Mouse (Mus musculus) hindbrain, embryonic 12.5 days (tissue): Measurements from ENCODE around the gene Ppp1r8. TPM values are rescaled to one million over a fixed set of nuclear protein-coding genes. Genes with fewer than 3 reads are reported as not detected.
A peak's percentile ranks its signal among the peaks of the same experiment; 100 is the strongest.
"Not testable (repeated sequence)": the region's sequence is repeated elsewhere in the genome, so short reads cannot be mapped to it uniquely, and the experiment has no call there.

Source experiments
- ATAC-seq: fragments of 200-750 bp; cut with Nextera tagmentation; 2 replicates; pipeline ENCODE4 v1.8.0; 2017; ENCODE audit warnings: moderate TSS enrichment; ENCODE audit not compliant: low FRiP score
- H3K27ac ChIP-seq: fragments of 300-500 bp; sonication (generic); 2 replicates; pipeline ENCODE4 v1.5.1; 2016; ENCODE audit warnings: mild to moderate bottlenecking
- H3K27me3 ChIP-seq: fragments of 300-500 bp; sonication (generic); 2 replicates; pipeline ENCODE4 v1.6.1; 2016; ENCODE audit warnings: mild to moderate bottlenecking
- H3K36me3 ChIP-seq: fragments of 300-500 bp; sonication (generic); 2 replicates; pipeline ENCODE4 v1.6.1; 2016; ENCODE audit warnings: mild to moderate bottlenecking
- H3K4me1 ChIP-seq: fragments of 300-500 bp; sonication (generic); 2 replicates; pipeline ENCODE4 v1.6.1; 2016
- H3K4me2 ChIP-seq: fragments of 300-500 bp; sonication (generic); replicated peaks from 2 replicates; pipeline ENCODE4 v1.6.1; 2016; ENCODE audit warnings: mild to moderate bottlenecking
- H3K4me3 ChIP-seq: fragments of 300-500 bp; sonication (generic); 2 replicates; pipeline ENCODE4 v1.5.1; 2016; ENCODE audit warnings: mild to moderate bottlenecking
- H3K9ac ChIP-seq: fragments of 300-500 bp; sonication (generic); 2 replicates; pipeline ENCODE4 v1.6.1; 2016; ENCODE audit warnings: mild to moderate bottlenecking, moderate library complexity
- H3K9me3 ChIP-seq: fragments of 300-500 bp; sonication (generic); replicated peaks from 2 replicates; pipeline ENCODE4 v1.6.1; 2016; ENCODE audit warnings: mild to moderate bottlenecking
- WGBS: fragments of 180-500 bp; shearing (Covaris S2); methylation state at CpG from one replicate; pipeline ENCODE4 v1.1.7; 2016; 5-methylcytosine and 5-hydroxymethylcytosine counted together
- polyA plus RNA-seq: library from polyadenylated mRNA; unstranded; fragments of >200 nt; fragmentation: Nextera tagmentation; extraction: Ambion mirVana; gene quantifications from 2 replicates; pipeline ENCODE4 v1.2.1, GENCODE M21; 2016

Gene Ppp1r8
- polyA plus RNA-seq, 1 experiment from 2014 or later: 52.0 TPM

GRCm38 (mm10) chr4:132804331-132804730 is 38.6 kb downstream of the Ppp1r8 start:
- Histone ChIP-seq H3K4me2 (no peak overlapping the region), H3K27me3 (no peaks in the 10 kb centered on the region), H3K9ac (no peak overlapping the region), H3K36me3 (no peaks in the 10 kb centered on the region), H3K4me3 (no peak overlapping the region), H3K4me1 (no peaks in the 10 kb centered on the region), H3K9me3 (no peaks in the 10 kb centered on the region), H3K27ac (no peak overlapping the region)
- 93% methylated on average over 6 of the region's 6 CpGs for WGBS
- ATAC-seq: no peak

DNA sequence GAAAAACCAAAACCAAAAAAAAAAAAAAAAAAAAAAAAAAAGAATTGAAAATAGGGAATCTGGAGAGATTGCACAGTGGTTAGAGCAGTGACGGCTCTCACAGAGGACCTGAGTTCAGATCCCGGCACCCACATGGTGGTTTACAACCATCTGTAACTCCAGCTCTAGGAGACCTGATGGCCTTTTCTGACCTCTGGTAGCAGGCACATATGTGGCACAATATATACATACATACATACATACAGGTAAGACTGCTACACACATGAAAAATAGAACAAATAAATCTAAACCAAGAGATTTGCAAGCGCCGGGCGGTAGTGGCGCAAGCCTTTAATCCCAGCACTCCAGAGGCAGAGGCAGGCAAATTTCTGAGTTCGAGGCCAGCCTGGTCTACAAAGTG is 39.1 kb downstream of the Ppp1r8 start:
- 96% methylated on average over 7 of the region's 7 CpGs for WGBS
- no peak overlapping the region for H3K4me3 ChIP-seq
- no peaks in the 10 kb centered on the region for H3K9me3 ChIP-seq
- H3K36me3 ChIP-seq: no peaks in the 10 kb centered on the region
- no peak overlapping the region for H3K9ac ChIP-seq
- no peaks in the 10 kb centered on the region for H3K4me1 ChIP-seq
- H3K4me2 ChIP-seq: no peak overlapping the region
- no peak for ATAC-seq
- H3K27me3 ChIP-seq: no peaks in the 10 kb centered on the region
- no peak overlapping the region for H3K27ac ChIP-seq

DNA sequence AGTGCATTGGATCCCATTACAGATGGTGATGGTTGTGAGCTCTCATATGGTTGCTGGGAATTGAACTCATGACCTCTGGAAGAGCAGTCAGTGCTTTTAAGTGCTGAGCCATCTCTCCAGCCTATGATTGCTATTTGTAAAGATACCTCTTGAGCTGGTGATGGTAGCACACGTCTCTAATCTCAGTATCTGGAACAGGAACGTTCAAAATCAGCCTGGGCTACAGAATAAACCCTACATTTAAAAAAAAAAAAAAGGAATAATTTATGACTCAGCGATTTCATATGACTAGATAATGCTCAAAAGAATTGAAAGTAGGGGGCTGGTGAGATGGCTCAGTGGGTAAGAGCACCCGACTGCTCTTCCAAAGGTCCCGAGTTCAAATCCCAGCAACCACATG is 39.8 kb downstream of the Ppp1r8 start:
- 94% methylated on average over 5 of the region's 5 CpGs for WGBS
- no peak for ATAC-seq

GRCm38 (mm10) chr4:132802171-132802637 is 40.8 kb downstream of the Ppp1r8 start:
- H3K27ac ChIP-seq: no peak overlapping the region
- H3K9me3 ChIP-seq: no peaks in the 10 kb centered on the region
- H3K9ac ChIP-seq: no peak overlapping the region
- H3K27me3 ChIP-seq: peaks cover 3% of the 10 kb centered on the region; the same call in 1 of the 2 replicates
- H3K4me2 ChIP-seq: no peak overlapping the region
- WGBS: 62% methylated on average over 16 of the region's 16 CpGs
- ATAC-seq: no peak
- no peaks in the 10 kb centered on the region for H3K36me3 ChIP-seq
- no peak overlapping the region for H3K4me3 ChIP-seq
- H3K4me1 ChIP-seq: no peaks in the 10 kb centered on the region

More for the DNA sequence above, 39.8 kb downstream of the Ppp1r8 start:
- Histone ChIP-seq H3K4me3 (no peak overlapping the region), H3K4me2 (no peak overlapping the region), H3K27ac (no peak overlapping the region), H3K27me3 (no peaks in the 10 kb centered on the region), H3K4me1 (no peaks in the 10 kb centered on the region), H3K36me3 (no peaks in the 10 kb centered on the region), H3K9me3 (no peaks in the 10 kb centered on the region), H3K9ac (no peak overlapping the region)

GRCm38 (mm10) chr4:132801176-132802077 is 41.5 kb downstream of the Ppp1r8 start:
- H3K4me2 ChIP-seq: no peak overlapping the region
- H3K4me3 ChIP-seq: no peak overlapping the region
- no peaks in the 10 kb centered on the region for H3K4me1 ChIP-seq
- no peak overlapping the region for H3K27ac ChIP-seq
- H3K9me3 ChIP-seq: no peaks in the 10 kb centered on the region
- no peak overlapping the region for H3K9ac ChIP-seq
- ATAC-seq: no peak
- H3K27me3 ChIP-seq: peaks cover 9% of the 10 kb centered on the region; the same call in 1 of the 2 replicates
- 89% methylated on average over 18 of the region's 18 CpGs for WGBS
- no peaks in the 10 kb centered on the region for H3K36me3 ChIP-seq

- H3K36me3 ChIP-seq: no peaks in the 10 kb centered on the region
- no peak overlapping the region for H3K4me2 ChIP-seq
- H3K4me1 ChIP-seq: peaks cover 7% of the 10 kb centered on the region; the same call in 1 of the 2 replicates
- no peak for ATAC-seq
- H3K9ac ChIP-seq: no peak overlapping the region
- no peaks in the 10 kb centered on the region for H3K9me3 ChIP-seq
- H3K27me3 ChIP-seq: peaks cover 25% of the 10 kb centered on the region
- no peak overlapping the region for H3K4me3 ChIP-seq
- H3K27ac ChIP-seq: no peak overlapping the region
- WGBS: 91% methylated on average over 4 of the region's 4 CpGs
Observed at GRCm38 (mm10) chr4:132799845-132800244, 43.1 kb downstream of the Ppp1r8 start.

DNA sequence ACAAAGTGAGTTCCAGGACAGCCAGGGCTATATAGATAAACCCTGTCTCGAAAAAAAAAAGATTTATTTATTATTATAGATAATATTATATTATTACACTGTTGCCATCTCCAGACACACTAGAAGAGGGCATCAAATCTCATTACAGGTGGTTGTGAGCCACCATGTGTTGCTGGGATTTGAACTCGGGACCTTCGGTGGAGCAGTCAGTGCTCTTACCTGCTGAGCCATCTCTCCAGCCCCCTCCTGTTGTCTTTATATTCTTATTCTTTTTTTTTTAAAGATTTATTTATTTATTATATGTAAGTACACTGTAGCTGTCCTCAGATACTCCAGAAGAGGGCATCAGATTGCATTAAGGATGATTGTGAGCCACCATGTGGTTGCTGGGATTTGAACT is 44.3 kb downstream of the Ppp1r8 start:
- H3K9me3 ChIP-seq, H3K4me1 ChIP-seq, H3K4me3 ChIP-seq, H3K4me2 ChIP-seq, ATAC-seq, H3K36me3 ChIP-seq, H3K9ac ChIP-seq, H3K27ac ChIP-seq: not testable (repeated sequence)
- H3K27me3 ChIP-seq: peaks cover 31% of the 10 kb centered on the region
- 85% methylated on average over 3 of the region's 3 CpGs for WGBS

GRCm38 (mm10) chr4:132798028-132798427 is 44.9 kb downstream of the Ppp1r8 start:
- 77% methylated on average over 4 of the region's 4 CpGs for WGBS

DNA sequence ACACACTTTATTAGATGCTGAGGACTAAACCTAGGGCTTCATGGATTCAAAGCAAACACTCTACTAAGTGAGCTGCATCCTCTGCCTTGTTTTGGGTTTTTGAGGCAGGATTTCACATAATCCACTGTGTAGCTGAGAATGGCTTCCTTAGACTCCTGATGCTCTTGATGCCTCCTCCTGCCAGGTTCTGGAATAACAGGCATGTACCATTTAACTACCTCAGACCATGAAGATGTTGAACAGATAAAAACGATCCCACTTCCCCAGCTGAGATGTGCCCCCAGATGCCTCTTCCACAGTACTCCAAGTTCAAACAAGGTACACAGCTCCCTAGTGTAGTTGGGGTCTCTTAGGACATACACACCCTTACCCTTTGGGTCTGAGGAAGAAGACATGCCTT is 45.5 kb downstream of the Ppp1r8 start:
- H3K4me3 ChIP-seq: no peak overlapping the region
- H3K9ac ChIP-seq: no peak overlapping the region
- WGBS: 87% methylated on average over 1 of the region's 1 CpGs
- no peaks in the 10 kb centered on the region for H3K9me3 ChIP-seq
- H3K27me3 ChIP-seq: peaks cover 31% of the 10 kb centered on the region
- H3K27ac ChIP-seq: no peak overlapping the region
- no peaks in the 10 kb centered on the region for H3K36me3 ChIP-seq
- H3K4me1 ChIP-seq: peaks cover 7% of the 10 kb centered on the region; the same call in 1 of the 2 replicates
- no peak for ATAC-seq
- no peak overlapping the region for H3K4me2 ChIP-seq

More at GRCm38 (mm10) chr4:132798028-132798427, 44.9 kb downstream of the Ppp1r8 start:
- Histone ChIP-seq H3K9me3 (no peaks in the 10 kb centered on the region), H3K4me2 (no peak overlapping the region), H3K9ac (no peak overlapping the region), H3K36me3 (no peaks in the 10 kb centered on the region), H3K4me1 (peaks cover 7% of the 10 kb centered on the region; the same call in 1 of the 2 replicates), H3K27me3 (peaks cover 31% of the 10 kb centered on the region), H3K27ac (no peak overlapping the region), H3K4me3 (no peak overlapping the region)
- ATAC-seq: no peak

DNA sequence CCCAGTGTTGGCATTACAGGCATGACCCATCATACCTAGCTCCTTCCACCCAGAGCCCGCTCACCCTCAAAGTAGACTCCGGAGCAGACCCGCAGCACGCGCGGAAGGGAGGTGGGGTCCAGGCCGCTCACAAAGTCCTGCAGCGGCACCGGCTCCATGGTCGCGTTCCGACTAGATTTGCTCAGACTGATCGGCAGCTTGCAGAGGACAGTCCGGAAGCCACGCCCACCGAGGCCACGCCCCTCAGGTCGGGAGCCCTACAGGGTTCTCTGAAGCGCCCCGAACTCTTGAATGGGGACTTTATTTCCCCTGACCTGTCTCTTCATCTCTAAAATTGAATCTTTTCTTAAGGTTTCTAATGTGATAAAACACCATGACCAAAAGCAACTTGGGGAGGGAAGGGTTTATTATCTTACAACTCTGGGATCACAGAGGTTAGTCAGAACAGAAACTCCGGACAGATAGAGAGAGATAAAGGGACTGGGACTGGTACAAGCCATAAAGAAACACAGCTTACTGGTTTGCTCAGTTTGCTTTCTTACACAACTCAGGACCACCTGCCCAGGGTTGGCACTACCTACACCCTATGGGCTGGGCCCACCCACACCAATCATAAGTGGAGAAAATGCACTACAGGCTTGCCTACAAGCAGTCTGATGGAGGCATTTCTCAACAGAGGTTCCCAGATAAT is 46.6 kb downstream of the Ppp1r8 start, which contains the start of gene Themis2:
Gene Themis2, minus strand, starts transcription at position 192 of the 691 bp plus-strand sequence.
- peaks cover 31% of the 10 kb centered on the region for H3K27me3 ChIP-seq
- peak within 1 kb of the TSS; percentile 43; the same call in 1 of the 2 replicates for H3K9ac ChIP-seq
- WGBS: 2% methylated on average over 21 of the region's 21 CpGs
- no peaks in the 10 kb centered on the region for H3K36me3 ChIP-seq
- H3K4me2 ChIP-seq: peak within 1 kb of the TSS; percentile 55
- no peak within 1 kb of the TSS for H3K27ac ChIP-seq
- H3K4me3 ChIP-seq: peak within 1 kb of the TSS; percentile 24
- no peaks in the 10 kb centered on the region for H3K9me3 ChIP-seq
- ATAC-seq: no peak
- peaks cover 7% of the 10 kb centered on the region; the same call in 1 of the 2 replicates for H3K4me1 ChIP-seq

- Histone ChIP-seq H3K9ac (no peak overlapping the region), H3K4me1 (peaks cover 7% of the 10 kb centered on the region; the same call in 1 of the 2 replicates), H3K36me3 (no peaks in the 10 kb centered on the region), H3K4me2 (no peak overlapping the region), H3K4me3 (no peak overlapping the region), H3K27ac (no peak overlapping the region), H3K9me3 (no peaks in the 10 kb centered on the region), H3K27me3 (peaks cover 31% of the 10 kb centered on the region)
- no peak for ATAC-seq
- 57% methylated on average over 7 of the region's 7 CpGs for WGBS
Observed at GRCm38 (mm10) chr4:132795171-132795570, 47.8 kb downstream of the Ppp1r8 start.

- peaks cover 7% of the 10 kb centered on the region; the same call in 1 of the 2 replicates for H3K4me1 ChIP-seq
- 79% methylated on average over 8 of the region's 8 CpGs for WGBS
- H3K9me3 ChIP-seq: no peaks in the 10 kb centered on the region
- H3K36me3 ChIP-seq: no peaks in the 10 kb centered on the region
- ATAC-seq: no peak
- H3K27me3 ChIP-seq: peaks cover 31% of the 10 kb centered on the region
- H3K4me3 ChIP-seq: no peak overlapping the region
- no peak overlapping the region for H3K9ac ChIP-seq
- no peak overlapping the region for H3K27ac ChIP-seq
- H3K4me2 ChIP-seq: no peak overlapping the region
Observed at GRCm38 (mm10) chr4:132794760-132795159, 48.2 kb downstream of the Ppp1r8 start.
